Mouse (Mus musculus): ENCODE data around the gene Sbsn. TPM values are rescaled to one million over a fixed set of nuclear protein-coding genes. Genes with fewer than 3 reads are reported as not detected.

Sbsn gene
- polyA plus RNA-seq, 1 experiment from 2014 or later, result 2.0 TPM

- WGBS, result 54% methylated on average over 15 of the region's 15 CpGs
- ATAC-seq (ENCODE audit: low read depth), result no peak
- Histone ChIP-seq H3K4me2 (ENCODE audit: low read depth, low read length) (no peak within 1 kb of the TSS), H3K9me3 (ENCODE audit: control insufficient read depth, low read length) (no peaks in the 10 kb centered on the region), H3K36me3 (ENCODE audit: control insufficient read depth, insufficient read depth, low read length) (no peaks in the 10 kb centered on the region), H3K4me1 (ENCODE audit: control insufficient read depth, insufficient read depth, low read length) (no peaks in the 10 kb centered on the region; the same call in 1 of the 2 replicates), H3K9ac (replicated peaks; ENCODE audit: low read depth, low read length) (no peak within 1 kb of the TSS), H3K27me3 (ENCODE audit: control insufficient read depth, insufficient read depth, low read length) (no peaks in the 10 kb centered on the region), H3K4me3 (ENCODE audit: low read depth, low read length) (no peak within 1 kb of the TSS), H3K27ac (ENCODE audit: low read depth, low read length) (no peak within 1 kb of the TSS)
These were observed 36.2 kb downstream of the Sbsn start, which contains the start of gene Krtdap for GRCm38 (mm10) chr7:30787377-30788022. Krtdap (plus strand) TSS chr7:30787896.

- H3K9ac ChIP-seq (replicated peaks; ENCODE audit: low read depth, low read length), result no peak overlapping the region
- no peaks in the 10 kb centered on the region for H3K9me3 ChIP-seq (ENCODE audit: control insufficient read depth, low read length)
- no peaks in the 10 kb centered on the region; the same call in 1 of the 2 replicates for H3K4me1 ChIP-seq (ENCODE audit: control insufficient read depth, insufficient read depth, low read length)
- no peaks in the 10 kb centered on the region for H3K27me3 ChIP-seq (ENCODE audit: control insufficient read depth, insufficient read depth, low read length)
- 75% methylated on average over 10 of the region's 10 CpGs for WGBS
- no peak overlapping the region for H3K27ac ChIP-seq (ENCODE audit: low read depth, low read length)
- no peak for ATAC-seq (ENCODE audit: low read depth)
- H3K4me3 ChIP-seq (ENCODE audit: low read depth, low read length), result no peak overlapping the region
- no peak overlapping the region for H3K4me2 ChIP-seq (ENCODE audit: low read depth, low read length)
- H3K36me3 ChIP-seq (ENCODE audit: control insufficient read depth, insufficient read depth, low read length), result no peaks in the 10 kb centered on the region
These were observed 38.9 kb downstream of the Sbsn start for GRCm38 (mm10) chr7:30790141-30790540.

GRCm38 (mm10) chr7:30791921-30792320, 40.6 kb downstream of the Sbsn start:
- Histone ChIP-seq H3K27ac (ENCODE audit: low read depth, low read length) (no peak overlapping the region), H3K27me3 (ENCODE audit: control insufficient read depth, insufficient read depth, low read length) (no peaks in the 10 kb centered on the region), H3K9ac (replicated peaks; ENCODE audit: low read depth, low read length) (no peak overlapping the region), H3K36me3 (ENCODE audit: control insufficient read depth, insufficient read depth, low read length) (no peaks in the 10 kb centered on the region), H3K9me3 (ENCODE audit: control insufficient read depth, low read length) (no peaks in the 10 kb centered on the region), H3K4me2 (ENCODE audit: low read depth, low read length) (no peak overlapping the region), H3K4me1 (ENCODE audit: control insufficient read depth, insufficient read depth, low read length) (no peaks in the 10 kb centered on the region), H3K4me3 (ENCODE audit: low read depth, low read length) (no peak overlapping the region)
- WGBS, result 30% methylated on average over 9 of the region's 9 CpGs
- ATAC-seq (ENCODE audit: low read depth), result no peak

- no peak overlapping the region for H3K4me3 ChIP-seq (ENCODE audit: low read depth, low read length)
- H3K36me3 ChIP-seq (ENCODE audit: control insufficient read depth, insufficient read depth, low read length), result no peaks in the 10 kb centered on the region
- no peaks in the 10 kb centered on the region for H3K27me3 ChIP-seq (ENCODE audit: control insufficient read depth, insufficient read depth, low read length)
- ATAC-seq (ENCODE audit: low read depth), result no peak
- no peaks in the 10 kb centered on the region for H3K9me3 ChIP-seq (ENCODE audit: control insufficient read depth, low read length)
- H3K27ac ChIP-seq (ENCODE audit: low read depth, low read length), result no peak overlapping the region
- no peaks in the 10 kb centered on the region for H3K4me1 ChIP-seq (ENCODE audit: control insufficient read depth, insufficient read depth, low read length)
- H3K4me2 ChIP-seq (ENCODE audit: low read depth, low read length), result no peak overlapping the region
- H3K9ac ChIP-seq (replicated peaks; ENCODE audit: low read depth, low read length), result no peak overlapping the region
These were observed 43.6 kb downstream of the Sbsn start for GRCm38 (mm10) chr7:30794921-30795320.

- no peak overlapping the region for H3K4me2 ChIP-seq (ENCODE audit: low read depth, low read length)
- H3K36me3 ChIP-seq (ENCODE audit: control insufficient read depth, insufficient read depth, low read length), result no peaks in the 10 kb centered on the region
- WGBS, result 67% methylated on average over 1 of the region's 1 CpGs
- H3K4me1 ChIP-seq (ENCODE audit: control insufficient read depth, insufficient read depth, low read length), result no peaks in the 10 kb centered on the region
- no peaks in the 10 kb centered on the region for H3K9me3 ChIP-seq (ENCODE audit: control insufficient read depth, low read length)
- no peak overlapping the region for H3K9ac ChIP-seq (replicated peaks; ENCODE audit: low read depth, low read length)
- ATAC-seq (ENCODE audit: low read depth), result no peak
- H3K27me3 ChIP-seq (ENCODE audit: control insufficient read depth, insufficient read depth, low read length), result no peaks in the 10 kb centered on the region
- no peak overlapping the region for H3K4me3 ChIP-seq (ENCODE audit: low read depth, low read length)
- no peak overlapping the region for H3K27ac ChIP-seq (ENCODE audit: low read depth, low read length)
These were observed 45.5 kb downstream of the Sbsn start for GRCm38 (mm10) chr7:30796790-30797189.

- Histone ChIP-seq H3K36me3 (ENCODE audit: control insufficient read depth, insufficient read depth, low read length) (no peaks in the 10 kb centered on the region), H3K4me2 (ENCODE audit: low read depth, low read length) (no peak overlapping the region), H3K4me1 (ENCODE audit: control insufficient read depth, insufficient read depth, low read length) (no peaks in the 10 kb centered on the region), H3K27ac (ENCODE audit: low read depth, low read length) (no peak overlapping the region), H3K9ac (replicated peaks; ENCODE audit: low read depth, low read length) (no peak overlapping the region), H3K4me3 (ENCODE audit: low read depth, low read length) (no peak overlapping the region), H3K9me3 (ENCODE audit: control insufficient read depth, low read length) (no peaks in the 10 kb centered on the region), H3K27me3 (ENCODE audit: control insufficient read depth, insufficient read depth, low read length) (no peaks in the 10 kb centered on the region)
- ATAC-seq (ENCODE audit: low read depth), result no peak
These were observed 49.4 kb downstream of the Sbsn start for GRCm38 (mm10) chr7:30800653-30801052.

GRCm38 (mm10) chr7:30803256-30803655, 52.0 kb downstream of the Sbsn start:
- Histone ChIP-seq H3K36me3 (ENCODE audit: control insufficient read depth, insufficient read depth, low read length) (no peaks in the 10 kb centered on the region), H3K4me3 (ENCODE audit: low read depth, low read length) (no peak overlapping the region), H3K27me3 (ENCODE audit: control insufficient read depth, insufficient read depth, low read length) (no peaks in the 10 kb centered on the region), H3K27ac (ENCODE audit: low read depth, low read length) (no peak overlapping the region), H3K4me1 (ENCODE audit: control insufficient read depth, insufficient read depth, low read length) (no peaks in the 10 kb centered on the region), H3K4me2 (ENCODE audit: low read depth, low read length) (no peak overlapping the region), H3K9me3 (ENCODE audit: control insufficient read depth, low read length) (no peaks in the 10 kb centered on the region), H3K9ac (replicated peaks; ENCODE audit: low read depth, low read length) (no peak overlapping the region)
- no peak for ATAC-seq (ENCODE audit: low read depth)
- WGBS, result 100% methylated on average over 3 of the region's 3 CpGs

- 86% methylated on average over 9 of the region's 9 CpGs for WGBS
- Histone ChIP-seq H3K27me3 (ENCODE audit: control insufficient read depth, insufficient read depth, low read length) (no peaks in the 10 kb centered on the region), H3K9ac (replicated peaks; ENCODE audit: low read depth, low read length) (no peak overlapping the region), H3K9me3 (ENCODE audit: control insufficient read depth, low read length) (no peaks in the 10 kb centered on the region), H3K4me1 (ENCODE audit: control insufficient read depth, insufficient read depth, low read length) (no peaks in the 10 kb centered on the region), H3K27ac (ENCODE audit: low read depth, low read length) (no peak overlapping the region), H3K36me3 (ENCODE audit: control insufficient read depth, insufficient read depth, low read length) (no peaks in the 10 kb centered on the region), H3K4me2 (ENCODE audit: low read depth, low read length) (no peak overlapping the region), H3K4me3 (ENCODE audit: low read depth, low read length) (no peak overlapping the region)
- no peak for ATAC-seq (ENCODE audit: low read depth)
These were observed 52.9 kb downstream of the Sbsn start for GRCm38 (mm10) chr7:30804026-30804715.

All from neural tube, embryonic 14.5 days (tissue).